Mouse (Mus musculus) midbrain, embryonic 11.5 days (tissue): ENCODE measurements around the gene Zdhhc1. TPM values are rescaled to one million over a fixed set of nuclear protein-coding genes. Genes with fewer than 3 reads are reported as not detected.

Experiments used
- ATAC-seq: fragments of 200-750 bp; cut with Nextera tagmentation; 2 replicates; pipeline ENCODE4 v1.8.0; 2017; ENCODE audit warnings: moderate TSS enrichment, moderate library complexity; ENCODE audit not compliant: low FRiP score
- DNase-seq: peaks from one replicate; pipeline ENCODE4 v3.0.0; 2015; ENCODE audit warnings: low spot score; ENCODE audit errors: missing footprints
- H3K27ac ChIP-seq: fragments of 300-500 bp; sonication (generic); 2 replicates; pipeline ENCODE4 v1.5.1; 2014; ENCODE audit warnings: low read depth, low read length
- H3K27me3 ChIP-seq: fragments of 300-500 bp; sonication (generic); 2 replicates; pipeline ENCODE4 v1.6.1; 2014; ENCODE audit warnings: mild to moderate bottlenecking, low read length, moderate library complexity, mixed read lengths; ENCODE audit not compliant: control insufficient read depth, insufficient read depth
- H3K36me3 ChIP-seq: fragments of 300-500 bp; sonication (generic); 2 replicates; pipeline ENCODE4 v1.6.1; 2014; ENCODE audit warnings: mild to moderate bottlenecking, low read length, moderate library complexity, mixed read lengths; ENCODE audit not compliant: control insufficient read depth, insufficient read depth
- H3K4me1 ChIP-seq: fragments of 300-500 bp; sonication (generic); 2 replicates; pipeline ENCODE4 v1.6.1; 2014; ENCODE audit warnings: low read length; ENCODE audit not compliant: control insufficient read depth, insufficient read depth
- H3K4me2 ChIP-seq: fragments of 300-500 bp; sonication (generic); 2 replicates; pipeline ENCODE4 v1.6.1; 2014; ENCODE audit warnings: mild to moderate bottlenecking, moderate library complexity
- H3K4me3 ChIP-seq: fragments of 300-500 bp; sonication (generic); 2 replicates; pipeline ENCODE4 v1.5.1; 2014; ENCODE audit warnings: low read depth, low read length
- H3K9ac ChIP-seq: fragments of 300-500 bp; sonication (generic); 2 replicates; pipeline ENCODE4 v1.6.1; 2014; ENCODE audit warnings: low read length
- H3K9me3 ChIP-seq: fragments of 300-500 bp; sonication (generic); 2 replicates; pipeline ENCODE4 v1.6.1; 2016; ENCODE audit warnings: low read length; ENCODE audit not compliant: control insufficient read depth
- WGBS: fragments of 180-500 bp; shearing (Covaris S2); extraction: QIAGEN DNeasy Blood & Tissue Kit; methylation state at CpG from one replicate; pipeline ENCODE4 v1.1.7; 2014; 5-methylcytosine and 5-hydroxymethylcytosine counted together
- polyA plus RNA-seq: library from polyadenylated mRNA; unstranded; fragments of >200 nt; fragmentation: Nextera tagmentation; extraction: Ambion mirVana; gene quantifications from 2 replicates; pipeline ENCODE4 v1.2.1, GENCODE M21; 2014

Zdhhc1 gene
- polyA plus RNA-seq, 1 experiment from 2014 or later: 19.0 TPM

GRCm38 (mm10) chr8:105433021-105433420 is 63.7 kb downstream of the Zdhhc1 start:
- DNase-seq: no peak
- peaks cover 11% of the 10 kb centered on the region for H3K4me1 ChIP-seq
- no peak overlapping the region for H3K4me3 ChIP-seq
- no peaks in the 10 kb centered on the region for H3K9me3 ChIP-seq
- no peak overlapping the region for H3K4me2 ChIP-seq
- ATAC-seq: no peak
- H3K27me3 ChIP-seq: no peaks in the 10 kb centered on the region
- WGBS: 43% methylated on average over 6 of the region's 6 CpGs
- H3K9ac ChIP-seq: no peak overlapping the region
- peak overlapping the region; percentile 52 for H3K27ac ChIP-seq
- no peaks in the 10 kb centered on the region for H3K36me3 ChIP-seq

DNA sequence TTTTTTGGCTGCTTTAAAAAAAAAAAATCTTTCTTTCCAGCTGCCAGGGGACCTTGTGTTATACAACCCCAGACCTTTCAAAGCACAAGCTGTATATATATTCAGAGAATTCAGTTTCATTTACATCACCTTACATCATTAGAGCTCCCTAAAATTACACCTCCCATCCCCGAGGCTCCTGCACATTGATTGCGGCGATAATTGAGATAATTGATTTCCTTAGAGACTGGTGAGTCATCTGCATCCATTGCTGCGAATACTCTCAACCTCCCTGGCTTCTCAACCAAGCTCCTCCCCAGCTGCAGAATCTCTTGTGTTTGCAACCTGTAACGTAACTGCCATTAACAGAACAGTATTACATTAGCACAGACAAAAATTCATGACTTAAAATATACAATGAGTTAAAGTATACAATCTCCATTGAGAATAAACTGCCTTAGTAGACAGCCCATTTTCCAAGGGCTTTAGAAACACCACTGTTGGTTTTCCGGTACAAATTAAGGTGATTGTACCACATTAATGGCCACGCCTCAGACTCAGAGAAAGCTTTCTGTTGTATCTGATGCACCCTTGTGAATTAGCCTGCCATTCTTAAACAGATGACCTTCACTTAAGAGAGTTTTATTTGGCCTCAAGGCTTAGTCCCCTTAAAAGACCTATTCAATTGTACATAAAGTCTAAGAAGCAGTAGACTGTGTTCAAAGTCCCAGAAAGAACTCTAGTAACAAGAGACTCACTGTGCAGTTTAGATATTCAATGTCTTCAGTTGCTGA is 64.8 kb downstream of the Zdhhc1 start:
- Histone ChIP-seq H3K9me3 (no peaks in the 10 kb centered on the region), H3K36me3 (no peaks in the 10 kb centered on the region), H3K27me3 (no peaks in the 10 kb centered on the region), H3K4me2 (no peak overlapping the region), H3K4me3 (no peak overlapping the region), H3K27ac (no peak overlapping the region; the same call in 1 of the 2 replicates), H3K4me1 (peaks cover 11% of the 10 kb centered on the region), H3K9ac (no peak overlapping the region)
- DNase-seq: no peak
- WGBS: 67% methylated on average over 7 of the region's 7 CpGs
- 0 out of 2 replicates have a peak, but pooled peaks have one; percentile 40 for ATAC-seq

DNA sequence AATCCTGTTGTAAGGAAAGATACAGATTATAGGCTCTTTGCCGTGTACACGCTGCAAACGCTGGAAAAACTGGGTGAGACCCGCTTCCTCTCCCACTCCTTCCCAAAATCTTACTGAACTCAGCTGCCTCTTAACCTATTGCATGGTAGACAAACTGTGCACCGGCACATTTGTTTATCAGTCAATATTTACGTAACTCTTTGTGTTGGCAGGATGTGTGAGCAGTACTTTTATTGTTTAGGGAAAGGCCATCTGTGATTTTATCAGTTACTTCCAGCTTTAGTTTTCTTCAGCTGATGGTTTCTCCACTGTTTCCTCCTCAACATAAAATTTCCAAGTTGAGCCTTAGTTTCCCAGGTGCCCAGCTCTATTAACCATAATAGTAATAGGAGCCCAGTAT is 69.8 kb downstream of the Zdhhc1 start:
- H3K4me2 ChIP-seq: no peak overlapping the region
- ATAC-seq (no peak), DNase-seq (no peak)
- no peaks in the 10 kb centered on the region for H3K27me3 ChIP-seq
- no peak overlapping the region for H3K9ac ChIP-seq
- H3K27ac ChIP-seq: no peak overlapping the region
- WGBS: 80% methylated on average over 6 of the region's 6 CpGs
- no peaks in the 10 kb centered on the region for H3K4me1 ChIP-seq
- H3K4me3 ChIP-seq: no peak overlapping the region
- H3K36me3 ChIP-seq: no peaks in the 10 kb centered on the region
- H3K9me3 ChIP-seq: no peaks in the 10 kb centered on the region

Other genes with a start within 250 kb of the Zdhhc1 start
- gene B3gnt9, start 241.7 kb downstream of the Zdhhc1 start, polyA plus RNA-seq: 5.6 and 6.1 TPM in 2 replicates
- gene Tradd, start 232.3 kb downstream of the Zdhhc1 start, polyA plus RNA-seq: 11.3 and 15.0 TPM in 2 replicates
- gene Fbxl8, start 232.3 kb downstream of the Zdhhc1 start, polyA plus RNA-seq: 0.84 and 1.5 TPM in 2 replicates
- gene Hsf4, start 227.1 kb downstream of the Zdhhc1 start, polyA plus RNA-seq: not detected in 2 replicates
- gene Nol3, start 220.8 kb downstream of the Zdhhc1 start, polyA plus RNA-seq: 2.0 and 3.2 TPM in 2 replicates
- 34.2 and 34.4 TPM in 2 replicates for gene 4931428F04Rik, start 207.0 kb downstream of the Zdhhc1 start, polyA plus RNA-seq
- gene Exoc3l, start 200.8 kb downstream of the Zdhhc1 start, polyA plus RNA-seq: 6.4 and 8.6 TPM in 2 replicates
- gene E2f4, start 199.2 kb downstream of the Zdhhc1 start, polyA plus RNA-seq: 94.9 and 101 TPM in 2 replicates
- gene Elmo3, start 191.3 kb downstream of the Zdhhc1 start, polyA plus RNA-seq: 0.81 and 1.8 TPM in 2 replicates
- gene Lrrc29, start 170.6 kb downstream of the Zdhhc1 start, polyA plus RNA-seq: 0.91 and 1.1 TPM in 2 replicates
- 87.6 and 91.4 TPM in 2 replicates for gene Tmem208, start 170.5 kb downstream of the Zdhhc1 start, polyA plus RNA-seq
- gene Fhod1, start 148.9 kb downstream of the Zdhhc1 start, polyA plus RNA-seq: 1.6 and 2.0 TPM in 2 replicates
- gene Slc9a5, start 148.1 kb downstream of the Zdhhc1 start, polyA plus RNA-seq: 2.9 and 3.2 TPM in 2 replicates
- gene Plekhg4, start 123.6 kb downstream of the Zdhhc1 start, polyA plus RNA-seq: 0.55 and 0.61 TPM in 2 replicates
- not detected in 2 replicates for gene Kctd19, start 83.4 kb downstream of the Zdhhc1 start, polyA plus RNA-seq
- 1.9 and 2.7 TPM in 2 replicates for gene Lrrc36, start 83.3 kb downstream of the Zdhhc1 start, polyA plus RNA-seq
- gene Tppp3, start 25.4 kb downstream of the Zdhhc1 start, polyA plus RNA-seq: 106 and 107 TPM in 2 replicates
- gene Hsd11b2, start 21.9 kb upstream of the Zdhhc1 start, polyA plus RNA-seq: 19.8 and 24.3 TPM in 2 replicates
- 121 and 129 TPM in 2 replicates for gene Atp6v0d1, start 69.1 kb upstream of the Zdhhc1 start, polyA plus RNA-seq
- 10.5 and 12.9 TPM in 2 replicates for gene Ripor1, start 108.4 kb upstream of the Zdhhc1 start, polyA plus RNA-seq
- gene Ctcf, start 139.7 kb upstream of the Zdhhc1 start, polyA plus RNA-seq: 112 and 115 TPM in 2 replicates
- 0.56 and 0.68 TPM in 2 replicates for gene Agrp, start 140.5 kb upstream of the Zdhhc1 start, polyA plus RNA-seq
- gene Carmil2, start 189.4 kb upstream of the Zdhhc1 start, polyA plus RNA-seq: 2.1 and 3.3 TPM in 2 replicates
- 63.2 and 66.8 TPM in 2 replicates for gene Acd, start 204.2 kb upstream of the Zdhhc1 start, polyA plus RNA-seq
- 22.2 and 26.2 TPM in 2 replicates for gene Pard6a, start 204.2 kb upstream of the Zdhhc1 start, polyA plus RNA-seq
- not detected in 2 replicates for gene 4933405L10Rik, start 210.8 kb upstream of the Zdhhc1 start, polyA plus RNA-seq
- 33.7 and 33.9 TPM in 2 replicates for gene Enkd1, start 211.3 kb upstream of the Zdhhc1 start, polyA plus RNA-seq